Mouse (Mus musculus) lung, embryonic 14.5 days (tissue): ENCODE data around the gene Apbb2. TPM values are rescaled to one million over a fixed set of nuclear protein-coding genes. Genes with fewer than 3 reads are reported as not detected.

Source experiments
- ATAC-seq: fragments of 200-750 bp; cut with Nextera tagmentation; 2 replicates; pipeline ENCODE4 v1.8.0; 2017; ENCODE audit warnings: mild to moderate bottlenecking, moderate TSS enrichment, moderate library complexity; ENCODE audit not compliant: insufficient read depth
- DNase-seq: peaks from one replicate; pipeline ENCODE4 v3.0.0-alpha.2; 2015
- H3K27ac ChIP-seq: fragments of 300-500 bp; sonication (generic); 2 replicates; pipeline ENCODE4 v1.5.1; 2014; ENCODE audit warnings: low read depth, mild to moderate bottlenecking, moderate library complexity
- H3K27me3 ChIP-seq: fragments of 300-500 bp; sonication (generic); 2 replicates; pipeline ENCODE4 v1.6.1; 2014; ENCODE audit warnings: low read length, control low read depth; ENCODE audit not compliant: insufficient read depth
- H3K36me3 ChIP-seq: fragments of 300-500 bp; sonication (generic); 2 replicates; pipeline ENCODE4 v1.6.1; 2014; ENCODE audit warnings: control low read depth; ENCODE audit not compliant: insufficient read depth
- H3K4me1 ChIP-seq: fragments of 300-500 bp; sonication (generic); 2 replicates; pipeline ENCODE4 v1.6.1; 2014; ENCODE audit warnings: antibody characterized with exemption, control low read depth; ENCODE audit not compliant: insufficient read depth
- H3K4me2 ChIP-seq: fragments of 300-500 bp; sonication (generic); 2 replicates; pipeline ENCODE4 v1.6.1; 2014; ENCODE audit warnings: mild to moderate bottlenecking
- H3K4me3 ChIP-seq: fragments of 300-500 bp; sonication (generic); 2 replicates; pipeline ENCODE4 v1.5.1; 2014; ENCODE audit warnings: low read depth, low read length
- H3K9ac ChIP-seq: fragments of 300-500 bp; sonication (generic); 2 replicates; pipeline ENCODE4 v1.6.1; 2014
- H3K9me3 ChIP-seq: fragments of 300-500 bp; sonication (generic); 2 replicates; pipeline ENCODE4 v1.6.1; 2016; ENCODE audit warnings: low read depth, low read length, control low read depth
- CTCF ChIP-seq: IDR thresholded peaks from 2 replicates; pipeline ENCODE4 v1.5.1; 2016; ENCODE audit warnings: antibody characterized with exemption, low read depth
- WGBS: fragments of 180-500 bp; shearing (Covaris S2); extraction: QIAGEN DNeasy Blood & Tissue Kit; methylation state at CpG from one replicate; pipeline ENCODE4 v1.1.7; 2014; 5-methylcytosine and 5-hydroxymethylcytosine counted together
- polyA plus RNA-seq: library from polyadenylated mRNA; unstranded; fragments of >200 nt; fragmentation: Nextera tagmentation; extraction: Ambion mirVana; gene quantifications from 2 replicates; pipeline ENCODE4 v1.2.1, GENCODE M21; 2014

Apbb2 gene
- polyA plus RNA-seq, 1 experiment from 2014 or later = 54.6 TPM

GRCm38 (mm10) chr5:66469685-66470084 is 148.9 kb downstream of the Apbb2 start:
- H3K4me1 ChIP-seq = no peaks in the 10 kb centered on the region
- no peak overlapping the region for H3K9ac ChIP-seq
- WGBS = 74% methylated on average over 11 of the region's 11 CpGs
- ATAC-seq (no peak), DNase-seq (peak; percentile 19)
- H3K4me3 ChIP-seq = no peak overlapping the region
- no peak for TF ChIP-seq CTCF
- no peaks in the 10 kb centered on the region for H3K27me3 ChIP-seq
- no peaks in the 10 kb centered on the region for H3K9me3 ChIP-seq
- H3K4me2 ChIP-seq = no peak overlapping the region
- H3K36me3 ChIP-seq = no peaks in the 10 kb centered on the region
- no peak overlapping the region for H3K27ac ChIP-seq

GRCm38 (mm10) chr5:66468331-66469001 is 150.1 kb downstream of the Apbb2 start:
- no peak overlapping the region for H3K4me3 ChIP-seq
- WGBS = 70% methylated on average over 4 of the region's 4 CpGs
- ATAC-seq = no peak
- no peak for DNase-seq
- no peaks in the 10 kb centered on the region for H3K36me3 ChIP-seq
- H3K4me1 ChIP-seq = no peaks in the 10 kb centered on the region
- no peak overlapping the region for H3K4me2 ChIP-seq
- H3K9me3 ChIP-seq = no peaks in the 10 kb centered on the region
- no peak overlapping the region for H3K27ac ChIP-seq
- H3K27me3 ChIP-seq = no peaks in the 10 kb centered on the region
- no peak overlapping the region for H3K9ac ChIP-seq
- no peak for TF ChIP-seq CTCF

- Histone ChIP-seq H3K4me2 (no peak overlapping the region), H3K4me1 (no peaks in the 10 kb centered on the region), H3K27ac (no peak overlapping the region), H3K9ac (no peak overlapping the region), H3K9me3 (no peaks in the 10 kb centered on the region), H3K36me3 (no peaks in the 10 kb centered on the region), H3K27me3 (no peaks in the 10 kb centered on the region), H3K4me3 (no peak overlapping the region)
- WGBS = 47% methylated on average over 8 of the region's 8 CpGs
- DNase-seq (no peak), ATAC-seq (no peak)
- TF ChIP-seq CTCF = no peak
Measured at GRCm38 (mm10) chr5:66462665-66463064, 155.9 kb downstream of the Apbb2 start.

DNA sequence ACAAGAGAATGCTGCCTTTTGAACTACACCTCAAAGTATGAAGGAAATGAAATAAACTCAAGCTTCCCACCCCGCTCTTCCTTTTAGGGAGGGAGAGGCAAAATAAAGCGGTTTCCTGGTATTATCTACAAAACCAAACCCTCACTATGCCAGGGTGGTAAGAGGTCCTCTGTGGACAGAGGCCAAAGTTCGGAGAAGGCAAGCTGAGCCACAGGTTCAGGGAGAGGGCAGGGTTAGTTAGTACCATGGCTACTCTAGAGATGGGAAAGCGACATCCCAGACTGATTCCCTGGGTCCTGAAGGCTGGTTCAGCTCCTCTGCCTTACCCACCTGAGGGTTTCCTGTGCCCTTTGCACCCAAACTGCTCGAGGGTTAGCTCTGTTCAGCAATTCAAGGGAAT is 159.7 kb downstream of the Apbb2 start:
- Histone ChIP-seq H3K27me3 (no peaks in the 10 kb centered on the region), H3K27ac (no peak overlapping the region), H3K9ac (no peak overlapping the region), H3K4me1 (no peaks in the 10 kb centered on the region), H3K4me2 (no peak overlapping the region), H3K36me3 (no peaks in the 10 kb centered on the region), H3K9me3 (no peaks in the 10 kb centered on the region), H3K4me3 (no peak overlapping the region)
- WGBS = 54% methylated on average over 5 of the region's 5 CpGs
- DNase-seq (no peak), ATAC-seq (no peak)
- no peak for TF ChIP-seq CTCF

- Histone ChIP-seq H3K9me3 (no peaks in the 10 kb centered on the region), H3K4me2 (no peak overlapping the region), H3K27me3 (no peaks in the 10 kb centered on the region), H3K4me1 (no peaks in the 10 kb centered on the region), H3K36me3 (peaks cover 9% of the 10 kb centered on the region; the same call in 1 of the 2 replicates), H3K4me3 (no peak overlapping the region), H3K9ac (no peak overlapping the region), H3K27ac (no peak overlapping the region)
- DNase-seq (no peak), ATAC-seq (no peak)
- WGBS = 81% methylated on average over 5 of the region's 5 CpGs
- no peak for TF ChIP-seq CTCF
Measured at GRCm38 (mm10) chr5:66455271-66455670, 163.3 kb downstream of the Apbb2 start.

DNA sequence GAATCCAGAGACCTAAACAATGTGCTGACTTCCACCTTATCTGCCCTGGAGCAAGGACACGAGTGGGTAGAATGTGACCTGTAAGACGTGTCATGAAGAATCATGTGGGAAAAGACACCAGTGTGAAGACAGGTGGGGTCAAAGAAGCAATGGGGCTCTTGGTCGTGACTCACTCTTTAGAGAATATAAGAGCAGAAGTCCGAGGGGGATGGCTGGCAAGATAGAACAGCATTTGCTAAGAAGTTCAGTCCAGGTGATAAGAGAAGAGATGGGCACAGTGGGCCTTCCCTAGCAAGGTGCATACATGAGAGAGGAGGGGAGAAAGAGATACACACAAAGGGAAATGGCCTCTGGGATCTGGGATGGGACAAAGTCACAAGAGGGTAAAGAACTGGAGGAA is 163.8 kb downstream of the Apbb2 start:
- no peak overlapping the region for H3K9ac ChIP-seq
- H3K4me1 ChIP-seq = no peaks in the 10 kb centered on the region
- ATAC-seq (no peak), DNase-seq (no peak)
- peaks cover 9% of the 10 kb centered on the region; the same call in 1 of the 2 replicates for H3K36me3 ChIP-seq
- H3K4me2 ChIP-seq = no peak overlapping the region
- WGBS = 80% methylated on average over 4 of the region's 4 CpGs
- H3K27me3 ChIP-seq = no peaks in the 10 kb centered on the region
- TF ChIP-seq CTCF = no peak
- H3K4me3 ChIP-seq = no peak overlapping the region
- H3K9me3 ChIP-seq = no peaks in the 10 kb centered on the region
- H3K27ac ChIP-seq = no peak overlapping the region

DNA sequence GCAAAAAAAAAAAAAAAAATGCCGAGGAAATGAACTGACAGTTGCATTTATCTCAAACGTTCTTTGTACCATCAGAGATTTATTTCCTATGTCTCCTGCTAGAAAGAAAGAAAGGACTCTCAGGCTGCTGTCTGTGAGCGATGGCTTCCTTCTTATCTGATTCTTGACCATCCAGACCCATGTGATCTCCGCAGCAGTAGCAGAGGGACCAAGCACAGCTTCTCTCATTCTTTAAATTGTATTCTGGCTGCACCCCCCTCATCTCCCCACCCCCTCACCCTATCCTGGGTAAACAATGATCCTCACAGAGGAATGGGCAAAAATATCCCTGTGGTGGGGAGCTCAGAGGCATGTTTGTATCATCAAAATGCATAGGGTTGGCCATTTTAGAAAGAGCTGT is 165.5 kb downstream of the Apbb2 start:
- DNase-seq = no peak
- H3K4me2 ChIP-seq = no peak overlapping the region
- H3K9me3 ChIP-seq = no peaks in the 10 kb centered on the region
- no peaks in the 10 kb centered on the region for H3K27me3 ChIP-seq
- ATAC-seq = no peak
- H3K4me1 ChIP-seq = no peaks in the 10 kb centered on the region
- H3K9ac ChIP-seq = no peak overlapping the region
- no peak overlapping the region for H3K27ac ChIP-seq
- H3K36me3 ChIP-seq = peaks cover 9% of the 10 kb centered on the region; the same call in 1 of the 2 replicates
- TF ChIP-seq CTCF = no peak
- H3K4me3 ChIP-seq = no peak overlapping the region
- 21% methylated on average over 4 of the region's 4 CpGs for WGBS
